Comparison of ENCODE assay signal across 7 mouse cellular contexts in genomic region chr13:70637662-70638291, GRCm38 (mm10). TPM values are rescaled to one million over a fixed set of nuclear protein-coding genes. Genes with fewer than 3 reads are reported as not detected.
DNase-seq lines count a peak whose midpoint lies in the region; ATAC-seq lines count a peak whose summit lies in the region.

No protein-coding gene starts in this region.

- intact Hi-C loops in left cerebral cortex, postnatal 25 days (cut with DNase I): loop anchor here (1.0 kb wide), 1 partner anchor 161 kb away; no protein-coding TSS in a partner anchor

- peak overlapping the region; percentile 67 for H3K4me2 ChIP-seq in intestine, embryonic 15.5 days (replicated peaks)

- peak overlapping the region; percentile 86 for H3K9ac ChIP-seq in intestine, embryonic 15.5 days

- under 1% methylated on average over 40 of the region's 42 CpGs for WGBS in intestine, embryonic 15.5 days
- under 1% methylated on average over 34 of the region's 42 CpGs for WGBS in midbrain, embryonic 10.5 days

- no peaks in the 10 kb centered on the region for H3K27me3 ChIP-seq in intestine, embryonic 15.5 days (replicated peaks)
- H3K27me3 ChIP-seq in midbrain, embryonic 10.5 days (ENCODE audit: low read depth, poor library complexity, severe bottlenecking): no peaks in the 10 kb centered on the region

- H3K4me1 ChIP-seq in intestine, embryonic 15.5 days (replicated peaks): peaks cover 19% of the 10 kb centered on the region
- peaks cover 27% of the 10 kb centered on the region for H3K4me1 ChIP-seq in midbrain, embryonic 10.5 days

- peak; percentile 85 to 92 for DNase-seq in adrenal gland, adult 18-20 months (ENCODE audit: low spot score in 2 of 2)
- DNase-seq in embryo, embryonic 11 days: peak; percentile 96
- peak; percentile 95 for DNase-seq in gastrocnemius, postnatal 25 days
- DNase-seq in left cerebral cortex, postnatal 25 days (ENCODE audit: low spot score in 2 of 2): peak; percentile 96 to 99
- peak; percentile 93 for DNase-seq in midbrain, embryonic 10.5 days (ENCODE audit: low spot score)
- peak; percentile 89 for DNase-seq in right cerebral cortex, postnatal 4 days

- no peaks in the 10 kb centered on the region for H3K36me3 ChIP-seq in intestine, embryonic 15.5 days
- H3K36me3 ChIP-seq in midbrain, embryonic 10.5 days: no peaks in the 10 kb centered on the region

- peak; percentile 97 for ATAC-seq in intestine, embryonic 15.5 days

- peak overlapping the region; percentile 87 for H3K27ac ChIP-seq in intestine, embryonic 15.5 days
- H3K27ac ChIP-seq in midbrain, embryonic 10.5 days (replicated peaks): peak overlapping the region; percentile 97

- H3K4me3 ChIP-seq in intestine, embryonic 15.5 days (replicated peaks): peak overlapping the region; percentile 85
- H3K4me3 ChIP-seq in midbrain, embryonic 10.5 days: peak overlapping the region; percentile 88

- no peaks in the 10 kb centered on the region for H3K9me3 ChIP-seq in intestine, embryonic 15.5 days
- no peaks in the 10 kb centered on the region for H3K9me3 ChIP-seq in midbrain, embryonic 10.5 days (replicated peaks)

RNA-seq across cellular contexts. Expression of gene Ice1, which starts 0.3 kb away (rescaled TPM):
- 10 to 100 TPM; 24.6 to 27.5 TPM for total RNA-seq in adrenal gland, adult 18-20 months (2021)
- 10 to 100 TPM; 16.2 to 16.3 TPM for total RNA-seq in gastrocnemius, postnatal 25 days (2021)
- 14.2 and 16.2 TPM in 2 replicates for polyA plus RNA-seq in intestine, embryonic 15.5 days (2015; fragmentation: Nextera tagmentation; extraction: Ambion mirVana)
- total RNA-seq in left cerebral cortex, postnatal 25 days (2021): 10 to 100 TPM; 60.7 to 69.3 TPM
- polyA plus RNA-seq in midbrain, embryonic 10.5 days (2016; fragmentation: Nextera tagmentation; extraction: Ambion mirVana): 18.8 and 19.9 TPM in 2 replicates

Comparison
In these comparisons a context has a peak if more than half of its experiments do, and no peak if none do; other contexts are left out.
1. Peak in every context shown above with its lines: DNase-seq, ATAC-seq, H3K4me3 ChIP-seq and H3K27ac ChIP-seq.